Mouse (Mus musculus) kidney, embryonic 15.5 days (tissue): ENCODE measurements around the gene Scnn1b. TPM values are rescaled to one million over a fixed set of nuclear protein-coding genes. Genes with fewer than 3 reads are reported as not detected.

ENCODE experiments used
- ATAC-seq: fragments of 200-750 bp; cut with Nextera tagmentation; replicated peaks from 2 replicates; pipeline ENCODE4 v1.8.0; 2017; ENCODE audit warnings: moderate TSS enrichment; ENCODE audit not compliant: low FRiP score
- H3K27ac ChIP-seq: fragments of 300-500 bp; sonication (generic); 2 replicates; pipeline ENCODE4 v1.5.1; 2015; ENCODE audit warnings: mild to moderate bottlenecking, inconsistent platforms
- H3K27me3 ChIP-seq: fragments of 300-500 bp; sonication (generic); 2 replicates; pipeline ENCODE4 v1.6.1; 2015; ENCODE audit warnings: inconsistent platforms
- H3K36me3 ChIP-seq: fragments of 300-500 bp; sonication (generic); 2 replicates; pipeline ENCODE4 v1.6.1; 2015; ENCODE audit warnings: inconsistent platforms
- H3K4me1 ChIP-seq: fragments of 300-500 bp; sonication (generic); 2 replicates; pipeline ENCODE4 v1.6.1; 2015; ENCODE audit warnings: inconsistent platforms
- H3K4me2 ChIP-seq: fragments of 300-500 bp; sonication (generic); 2 replicates; pipeline ENCODE4 v1.6.1; 2015; ENCODE audit warnings: moderate library complexity, mild to moderate bottlenecking, inconsistent platforms
- H3K4me3 ChIP-seq: fragments of 300-500 bp; sonication (generic); replicated peaks from 2 replicates; pipeline ENCODE4 v1.5.1; 2015; ENCODE audit warnings: mild to moderate bottlenecking, inconsistent platforms
- H3K9ac ChIP-seq: fragments of 300-500 bp; sonication (generic); 2 replicates; pipeline ENCODE4 v1.6.1; 2015; ENCODE audit warnings: mild to moderate bottlenecking, inconsistent platforms
- H3K9me3 ChIP-seq: fragments of 300-500 bp; sonication (generic); replicated peaks from 2 replicates; pipeline ENCODE4 v1.6.1; 2016; ENCODE audit warnings: inconsistent platforms
- WGBS: fragments of 180-500 bp; shearing (Covaris S2); methylation state at CpG from one replicate; pipeline ENCODE4 v1.1.7; 2015; ENCODE audit warnings: mixed read lengths; 5-methylcytosine and 5-hydroxymethylcytosine counted together
- polyA plus RNA-seq: library from polyadenylated mRNA; unstranded; fragments of >200 nt; fragmentation: Nextera tagmentation; extraction: Ambion mirVana; gene quantifications from 2 replicates; pipeline ENCODE4 v1.2.1, GENCODE M21; 2015

The Scnn1b gene
- polyA plus RNA-seq, 1 experiment from 2014 or later: 31.9 TPM

GRCm38 (mm10) chr7:121873998-121874397 lies 9.2 kb downstream of the Scnn1b start:
- 0 out of 2 replicates have a peak, but pooled peaks have one; percentile 12 for ATAC-seq
- Histone ChIP-seq H3K9ac (no peak overlapping the region), H3K4me1 (peaks cover 22% of the 10 kb centered on the region), H3K9me3 (no peaks in the 10 kb centered on the region), H3K4me3 (no peak overlapping the region), H3K27ac (peak overlapping the region; percentile 77), H3K4me2 (no peak overlapping the region), H3K36me3 (no peaks in the 10 kb centered on the region), H3K27me3 (no peaks in the 10 kb centered on the region)
- 36% methylated on average over 3 of the region's 3 CpGs for WGBS

- H3K4me1 ChIP-seq: peaks cover 22% of the 10 kb centered on the region
- no peak overlapping the region for H3K4me2 ChIP-seq
- no peaks in the 10 kb centered on the region for H3K27me3 ChIP-seq
- WGBS: 53% methylated on average over 7 of the region's 7 CpGs
- H3K9me3 ChIP-seq: no peaks in the 10 kb centered on the region
- ATAC-seq: peak; percentile 67; the same call in 1 of the 2 replicates
- no peaks in the 10 kb centered on the region for H3K36me3 ChIP-seq
- peak overlapping the region; percentile 77 for H3K27ac ChIP-seq
- no peak overlapping the region for H3K9ac ChIP-seq
- H3K4me3 ChIP-seq: no peak overlapping the region
Observed at GRCm38 (mm10) chr7:121874784-121875183, 9.9 kb downstream of the Scnn1b start.

- no peak overlapping the region for H3K9ac ChIP-seq
- no peak for ATAC-seq
- H3K27me3 ChIP-seq: no peaks in the 10 kb centered on the region
- no peaks in the 10 kb centered on the region for H3K9me3 ChIP-seq
- H3K4me3 ChIP-seq: no peak overlapping the region
- H3K36me3 ChIP-seq: no peaks in the 10 kb centered on the region
- no peak overlapping the region for H3K27ac ChIP-seq
- H3K4me2 ChIP-seq: no peak overlapping the region
- peaks cover 6% of the 10 kb centered on the region; the same call in 1 of the 2 replicates for H3K4me1 ChIP-seq
- WGBS: 89% methylated on average over 4 of the region's 4 CpGs
Observed at GRCm38 (mm10) chr7:121880246-121880645, 15.4 kb downstream of the Scnn1b start.

- ATAC-seq: no peak
- Histone ChIP-seq H3K4me2 (no peak overlapping the region), H3K4me1 (no peaks in the 10 kb centered on the region), H3K9me3 (no peaks in the 10 kb centered on the region), H3K4me3 (no peak overlapping the region), H3K27ac (no peak overlapping the region), H3K9ac (no peak overlapping the region), H3K36me3 (no peaks in the 10 kb centered on the region), H3K27me3 (no peaks in the 10 kb centered on the region)
- WGBS: 85% methylated on average over 13 of the region's 13 CpGs
Observed at GRCm38 (mm10) chr7:121890636-121891360, 26.0 kb downstream of the Scnn1b start.

GRCm38 (mm10) chr7:121896689-121897088 lies 31.9 kb downstream of the Scnn1b start:
- Histone ChIP-seq H3K27me3 (peaks cover 10% of the 10 kb centered on the region; the same call in 1 of the 2 replicates), H3K9ac (no peak overlapping the region), H3K4me2 (no peak overlapping the region), H3K9me3 (no peaks in the 10 kb centered on the region), H3K27ac (no peak overlapping the region), H3K36me3 (no peaks in the 10 kb centered on the region), H3K4me3 (no peak overlapping the region), H3K4me1 (peaks cover 10% of the 10 kb centered on the region; the same call in 1 of the 2 replicates)
- WGBS: 53% methylated on average over 6 of the region's 6 CpGs
- no peak for ATAC-seq

- Histone ChIP-seq H3K4me2 (peak overlapping the region; percentile 24), H3K9ac (no peak overlapping the region), H3K27me3 (peaks cover 10% of the 10 kb centered on the region; the same call in 1 of the 2 replicates), H3K9me3 (no peaks in the 10 kb centered on the region), H3K27ac (no peak overlapping the region), H3K36me3 (no peaks in the 10 kb centered on the region), H3K4me3 (no peak overlapping the region), H3K4me1 (peaks cover 10% of the 10 kb centered on the region; the same call in 1 of the 2 replicates)
- WGBS: 12% methylated on average over 14 of the region's 14 CpGs
- 0 out of 2 replicates have a peak, but pooled peaks have one; percentile 44 for ATAC-seq
Observed at GRCm38 (mm10) chr7:121899311-121899710, 34.5 kb downstream of the Scnn1b start.

- Histone ChIP-seq H3K9me3 (no peaks in the 10 kb centered on the region), H3K4me1 (peaks cover 10% of the 10 kb centered on the region; the same call in 1 of the 2 replicates), H3K4me2 (peak overlapping the region; percentile 24), H3K27me3 (peaks cover 10% of the 10 kb centered on the region; the same call in 1 of the 2 replicates), H3K27ac (no peak overlapping the region), H3K4me3 (no peak overlapping the region), H3K36me3 (no peaks in the 10 kb centered on the region), H3K9ac (no peak overlapping the region)
- ATAC-seq: no peak
- WGBS: 11% methylated on average over 7 of the region's 7 CpGs
Observed at GRCm38 (mm10) chr7:121899940-121900339, 35.1 kb downstream of the Scnn1b start.

GRCm38 (mm10) chr7:121902757-121903411 lies 38.0 kb downstream of the Scnn1b start:
- Histone ChIP-seq H3K36me3 (no peaks in the 10 kb centered on the region), H3K4me1 (peaks cover 10% of the 10 kb centered on the region; the same call in 1 of the 2 replicates), H3K4me2 (no peak overlapping the region), H3K27ac (no peak overlapping the region), H3K27me3 (peaks cover 10% of the 10 kb centered on the region; the same call in 1 of the 2 replicates), H3K9me3 (no peaks in the 10 kb centered on the region), H3K4me3 (no peak overlapping the region), H3K9ac (no peak overlapping the region)
- WGBS: 56% methylated on average over 8 of the region's 8 CpGs
- no peak for ATAC-seq

- Histone ChIP-seq H3K9ac (no peak overlapping the region), H3K27ac (no peak overlapping the region), H3K4me1 (no peaks in the 10 kb centered on the region), H3K36me3 (no peaks in the 10 kb centered on the region), H3K27me3 (no peaks in the 10 kb centered on the region), H3K9me3 (no peaks in the 10 kb centered on the region), H3K4me2 (no peak overlapping the region), H3K4me3 (no peak overlapping the region)
- no peak for ATAC-seq
- WGBS: 74% methylated on average over 4 of the region's 4 CpGs
Observed at GRCm38 (mm10) chr7:121906879-121907278, 42.0 kb downstream of the Scnn1b start.

GRCm38 (mm10) chr7:121912250-121912649 lies 47.4 kb downstream of the Scnn1b start:
- Histone ChIP-seq H3K9me3 (no peaks in the 10 kb centered on the region), H3K4me2 (no peak overlapping the region), H3K4me3 (no peak overlapping the region), H3K4me1 (no peaks in the 10 kb centered on the region), H3K9ac (no peak overlapping the region), H3K27ac (no peak overlapping the region), H3K27me3 (no peaks in the 10 kb centered on the region), H3K36me3 (no peaks in the 10 kb centered on the region)
- ATAC-seq: no peak
- 75% methylated on average over 8 of the region's 8 CpGs for WGBS

GRCm38 (mm10) chr7:121913944-121914343 lies 49.1 kb downstream of the Scnn1b start:
- Histone ChIP-seq H3K4me1 (no peaks in the 10 kb centered on the region), H3K4me2 (no peak overlapping the region), H3K9me3 (no peaks in the 10 kb centered on the region), H3K4me3 (no peak overlapping the region), H3K27ac (no peak overlapping the region), H3K9ac (no peak overlapping the region), H3K36me3 (no peaks in the 10 kb centered on the region), H3K27me3 (no peaks in the 10 kb centered on the region)
- 58% methylated on average over 6 of the region's 6 CpGs for WGBS
- ATAC-seq: no peak

GRCm38 (mm10) chr7:121924361-121924760 lies 59.5 kb downstream of the Scnn1b start:
- Histone ChIP-seq H3K9me3 (no peaks in the 10 kb centered on the region), H3K27ac (no peak overlapping the region), H3K4me1 (no peaks in the 10 kb centered on the region), H3K27me3 (no peaks in the 10 kb centered on the region), H3K4me2 (no peak overlapping the region), H3K9ac (no peak overlapping the region), H3K4me3 (no peak overlapping the region), H3K36me3 (peaks cover 37% of the 10 kb centered on the region)
- ATAC-seq: no peak
- 95% methylated on average over 7 of the region's 7 CpGs for WGBS
